Mouse (Mus musculus) hindbrain, embryonic 10.5 days (tissue): Measurements from ENCODE around the gene Rfx2. TPM values are rescaled to one million over a fixed set of nuclear protein-coding genes. Genes with fewer than 3 reads are reported as not detected.
A peak's percentile ranks its signal among the peaks of the same experiment; 100 is the strongest.

Source experiments
- DNase-seq: peaks from one replicate; pipeline ENCODE4 v3.0.0-alpha.2; 2017; ENCODE audit warnings: low spot score
- H3K27ac ChIP-seq: fragments of 300-500 bp; sonication (generic); 2 replicates; pipeline ENCODE4 v1.5.1; 2016; ENCODE audit warnings: mild to moderate bottlenecking, moderate library complexity
- H3K27me3 ChIP-seq: fragments of 300-500 bp; sonication (generic); 2 replicates; pipeline ENCODE4 v1.6.1; 2016; ENCODE audit warnings: mild to moderate bottlenecking; ENCODE audit not compliant: poor library complexity, insufficient read depth, severe bottlenecking
- H3K36me3 ChIP-seq: fragments of 300-500 bp; sonication (generic); 2 replicates; pipeline ENCODE4 v1.6.1; 2016; ENCODE audit warnings: mild to moderate bottlenecking, moderate library complexity
- H3K4me1 ChIP-seq: fragments of 300-500 bp; sonication (generic); replicated peaks from 2 replicates; pipeline ENCODE4 v1.6.1; 2016; ENCODE audit warnings: mild to moderate bottlenecking
- H3K4me3 ChIP-seq: fragments of 300-500 bp; sonication (generic); 2 replicates; pipeline ENCODE4 v1.5.1; 2016; ENCODE audit warnings: mild to moderate bottlenecking, moderate library complexity
- H3K9me3 ChIP-seq: fragments of 300-500 bp; sonication (generic); 2 replicates; pipeline ENCODE4 v1.6.1; 2016; ENCODE audit warnings: mild to moderate bottlenecking, moderate library complexity
- WGBS: fragments of 180-500 bp; shearing (Covaris S2); methylation state at CpG from one replicate; pipeline ENCODE4 v1.1.7; 2016; 5-methylcytosine and 5-hydroxymethylcytosine counted together
- polyA plus RNA-seq: library from polyadenylated mRNA; unstranded; fragments of >200 nt; fragmentation: Nextera tagmentation; extraction: Ambion mirVana; gene quantifications from 2 replicates; pipeline ENCODE4 v1.2.1, GENCODE M21; 2016

Rfx2 gene
- 10.9 and 13.8 TPM in 2 replicates for polyA plus RNA-seq

DNA sequence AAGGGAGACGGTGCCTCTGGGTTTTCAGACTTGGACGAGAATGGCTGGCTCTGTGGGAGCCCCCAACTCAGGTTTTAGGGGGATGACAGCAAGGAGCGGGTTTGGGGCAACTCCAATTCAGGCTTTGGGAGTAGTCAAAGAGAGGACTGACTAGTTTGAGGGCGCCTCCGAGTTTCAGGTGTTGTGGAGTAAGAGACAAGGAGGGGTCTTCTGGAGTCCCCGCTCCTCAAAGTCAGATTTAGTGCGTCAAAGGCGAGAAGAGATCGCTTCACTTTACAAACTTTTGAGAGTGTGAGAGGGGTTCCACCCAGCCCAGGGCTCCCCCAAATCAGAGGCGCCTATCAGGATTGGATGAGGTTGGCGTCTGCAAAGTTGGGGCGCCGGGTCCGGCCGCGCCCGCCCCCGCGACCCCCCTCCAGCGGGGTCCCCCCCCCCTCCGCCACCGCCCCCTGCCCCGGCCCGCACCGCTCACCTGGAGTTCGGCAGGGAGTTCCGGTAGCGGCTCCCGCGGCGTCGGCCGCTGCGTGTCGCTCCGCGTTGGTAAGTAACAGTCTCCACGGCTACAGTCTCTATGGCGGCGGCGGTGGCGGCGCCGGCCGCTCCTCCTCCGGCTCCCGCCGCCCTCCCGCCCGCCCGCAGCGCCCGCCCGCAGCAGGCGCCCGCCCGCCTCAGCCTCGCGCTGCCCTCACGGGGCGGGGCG is at the start of gene Rfx2:
TSS of gene Rfx2 (minus strand) at position 603 of the 700 bp plus-strand sequence.
- no peaks in the 10 kb centered on the region for H3K9me3 ChIP-seq
- WGBS, result under 1% methylated on average over 62 of the region's 62 CpGs
- H3K4me3 ChIP-seq, result peak within 1 kb of the TSS; percentile 74
- peaks cover 46% of the 10 kb centered on the region for H3K27me3 ChIP-seq
- peak within 1 kb of the TSS; percentile 89 for H3K27ac ChIP-seq
- H3K4me1 ChIP-seq, result peaks cover 27% of the 10 kb centered on the region
- no peaks in the 10 kb centered on the region for H3K36me3 ChIP-seq
- no peak for DNase-seq

DNA sequence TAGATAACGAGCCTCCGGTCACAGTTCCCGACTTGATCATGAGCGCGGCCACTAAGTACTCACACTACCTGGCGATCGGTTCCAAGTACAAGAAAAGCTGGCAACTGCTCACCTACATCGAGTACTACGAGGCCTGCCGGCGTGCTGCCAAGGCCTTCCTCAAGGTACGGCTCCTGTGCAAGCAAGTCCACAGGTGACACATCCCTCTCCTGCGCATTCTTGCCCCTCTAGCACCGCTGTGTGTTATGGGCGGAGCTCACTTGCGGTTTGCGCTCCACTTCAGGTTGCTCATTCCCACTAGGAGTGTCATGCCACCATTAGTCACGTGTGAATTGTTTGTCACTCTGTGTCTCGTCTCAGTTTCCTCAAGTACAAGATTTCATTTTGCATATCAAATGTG is 46.6 kb upstream of the Rfx2 start:
- 92% methylated on average over 19 of the region's 19 CpGs for WGBS
- H3K27me3 ChIP-seq, result no peaks in the 10 kb centered on the region
- no peaks in the 10 kb centered on the region for H3K9me3 ChIP-seq
- no peaks in the 10 kb centered on the region for H3K36me3 ChIP-seq
- H3K27ac ChIP-seq, result no peak overlapping the region
- no peak overlapping the region for H3K4me3 ChIP-seq
- DNase-seq, result no peak
- H3K4me1 ChIP-seq, result no peaks in the 10 kb centered on the region

GRCm38 (mm10) chr17:56876981-56877380 is 46.2 kb upstream of the Rfx2 start:
- no peak for DNase-seq
- H3K36me3 ChIP-seq, result no peaks in the 10 kb centered on the region
- no peaks in the 10 kb centered on the region for H3K4me1 ChIP-seq
- H3K9me3 ChIP-seq, result no peaks in the 10 kb centered on the region
- H3K4me3 ChIP-seq, result no peak overlapping the region
- no peaks in the 10 kb centered on the region for H3K27me3 ChIP-seq
- 67% methylated on average over 8 of the region's 8 CpGs for WGBS
- H3K27ac ChIP-seq, result no peak overlapping the region

DNA sequence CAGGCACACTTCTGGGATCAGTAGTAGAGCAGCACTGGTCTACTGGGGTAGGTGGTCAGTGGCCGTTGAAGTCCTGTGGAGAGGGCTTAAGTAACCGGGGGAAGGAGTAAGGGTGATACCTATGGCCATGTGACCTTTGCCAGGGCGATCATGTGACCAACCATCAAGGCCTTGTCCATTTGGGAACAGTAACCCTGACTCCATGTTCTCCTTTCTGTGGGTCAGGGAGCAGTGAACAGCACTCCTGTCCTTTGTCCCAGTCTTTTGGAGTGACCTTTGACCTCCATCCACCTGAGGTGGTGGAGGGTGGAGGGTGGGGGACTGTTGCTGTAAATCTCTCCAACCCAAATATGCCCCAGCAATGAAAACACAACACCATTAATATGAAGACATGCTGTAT is 45.7 kb upstream of the Rfx2 start:
- H3K4me3 ChIP-seq, result no peak overlapping the region
- no peak for DNase-seq
- no peaks in the 10 kb centered on the region for H3K9me3 ChIP-seq
- no peaks in the 10 kb centered on the region for H3K36me3 ChIP-seq
- no peaks in the 10 kb centered on the region for H3K27me3 ChIP-seq
- 86% methylated on average over 3 of the region's 3 CpGs for WGBS
- H3K4me1 ChIP-seq, result no peaks in the 10 kb centered on the region
- no peak overlapping the region for H3K27ac ChIP-seq

GRCm38 (mm10) chr17:56874936-56875651 is 44.3 kb upstream of the Rfx2 start, which contains the start of gene 1700061G19Rik:
Gene 1700061G19Rik (plus strand): TSS chr17:56875477.
- Histone ChIP-seq H3K4me1 (no peaks in the 10 kb centered on the region), H3K36me3 (no peaks in the 10 kb centered on the region), H3K27me3 (no peaks in the 10 kb centered on the region), H3K4me3 (no peak within 1 kb of the TSS), H3K9me3 (no peaks in the 10 kb centered on the region), H3K27ac (no peak within 1 kb of the TSS)
- WGBS, result 86% methylated on average over 12 of the region's 12 CpGs
- DNase-seq, result no peak

- DNase-seq, result no peak
- 85% methylated on average over 2 of the region's 2 CpGs for WGBS
- Histone ChIP-seq H3K27ac (no peak within 1 kb of the TSS), H3K9me3 (no peaks in the 10 kb centered on the region), H3K27me3 (no peaks in the 10 kb centered on the region), H3K4me1 (no peaks in the 10 kb centered on the region), H3K4me3 (no peak within 1 kb of the TSS), H3K36me3 (no peaks in the 10 kb centered on the region)
Measured at GRCm38 (mm10) chr17:56874237-56874636, 43.4 kb upstream of the Rfx2 start, which contains the start of gene Acsbg2. Gene Acsbg2 (minus strand): TSS chr17:56874447.

DNA sequence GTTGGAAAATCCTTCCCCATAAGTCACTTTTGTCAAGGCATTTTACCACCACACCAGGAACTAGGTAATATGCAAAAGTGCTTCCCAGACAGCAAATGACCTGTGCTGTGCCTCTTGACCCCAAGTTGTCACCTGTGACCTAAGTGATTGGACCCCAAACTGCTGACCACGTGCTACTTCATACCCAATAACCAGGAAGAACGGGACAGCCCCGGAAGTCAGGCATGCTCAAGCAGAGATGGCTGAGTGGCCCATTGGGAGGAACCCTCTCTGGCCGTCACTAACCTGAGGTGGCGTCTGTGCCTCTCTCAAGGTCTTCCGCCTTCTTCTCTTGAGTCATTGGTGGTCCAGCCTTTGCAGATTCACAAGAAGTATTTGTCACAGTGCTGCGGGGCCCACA is 41.7 kb upstream of the Rfx2 start:
- Histone ChIP-seq H3K27me3 (no peaks in the 10 kb centered on the region), H3K4me3 (no peak overlapping the region), H3K36me3 (no peaks in the 10 kb centered on the region), H3K9me3 (0 out of 2 replicates have a peak, but pooled peaks cover 6% of the 10 kb centered on the region), H3K4me1 (no peaks in the 10 kb centered on the region), H3K27ac (no peak overlapping the region)
- DNase-seq, result no peak
- whole genome bisulfite sequencing, result 78% methylated on average over 7 of the region's 7 CpGs

DNA sequence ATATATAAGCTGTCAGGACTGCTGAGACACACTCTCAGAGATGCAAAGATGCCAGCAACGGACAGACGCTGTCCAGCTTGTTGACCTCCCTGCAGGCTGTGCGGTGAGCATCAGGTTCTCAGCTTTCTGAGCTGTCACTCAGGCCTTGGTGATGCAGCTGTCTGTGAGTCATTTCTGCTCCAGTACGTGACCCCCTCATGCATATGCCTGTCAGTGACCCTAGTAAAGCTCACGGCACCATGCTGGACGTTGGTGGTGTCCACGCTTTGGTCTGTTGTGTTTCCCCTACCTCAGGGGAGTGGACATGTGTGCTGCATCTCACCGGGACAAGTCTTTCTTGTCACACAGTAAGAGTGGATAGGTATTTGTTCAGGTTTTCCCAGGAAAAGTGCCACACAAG is 41.0 kb upstream of the Rfx2 start:
- no peaks in the 10 kb centered on the region for H3K27me3 ChIP-seq
- WGBS, result 65% methylated on average over 8 of the region's 8 CpGs
- no peak overlapping the region for H3K27ac ChIP-seq
- H3K4me3 ChIP-seq, result no peak overlapping the region
- H3K9me3 ChIP-seq, result peaks cover 13% of the 10 kb centered on the region
- H3K4me1 ChIP-seq, result no peaks in the 10 kb centered on the region
- no peaks in the 10 kb centered on the region for H3K36me3 ChIP-seq
- no peak for DNase-seq

DNA sequence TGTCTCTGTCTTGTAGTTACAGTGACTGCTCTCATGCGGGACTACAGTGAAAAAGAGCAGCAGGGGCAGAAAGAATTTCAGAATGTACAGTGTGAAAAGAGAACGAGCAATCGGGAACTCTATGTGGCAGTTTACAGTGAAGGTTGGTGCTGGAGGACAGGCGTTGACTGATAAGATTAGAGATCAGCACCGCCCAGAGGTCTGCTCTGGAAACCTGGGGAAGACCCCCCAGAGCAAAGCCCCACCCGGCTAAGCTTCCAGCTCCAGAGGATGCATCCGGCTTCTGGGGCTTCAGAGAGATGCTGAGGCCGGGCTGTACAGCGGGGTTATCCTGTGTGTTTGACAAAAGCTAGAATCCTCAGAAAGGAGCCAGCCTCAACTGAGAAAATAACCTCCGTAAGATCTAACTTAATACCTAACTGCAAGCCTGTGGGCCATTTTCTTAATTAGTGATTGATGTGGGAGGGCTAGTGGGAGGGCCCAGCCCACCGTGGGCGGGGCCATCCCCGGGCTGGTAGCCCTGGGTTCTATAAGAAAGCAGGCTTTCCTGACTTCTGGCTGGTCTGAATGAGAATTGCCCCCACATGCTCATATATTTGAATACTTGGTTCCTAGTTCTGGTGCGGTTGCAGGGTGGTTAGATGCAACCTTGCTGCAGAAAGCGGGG is 39.6 kb upstream of the Rfx2 start:
- Histone ChIP-seq H3K9me3 (peaks cover 21% of the 10 kb centered on the region), H3K4me3 (no peak overlapping the region), H3K27ac (no peak overlapping the region), H3K27me3 (no peaks in the 10 kb centered on the region), H3K36me3 (no peaks in the 10 kb centered on the region), H3K4me1 (no peaks in the 10 kb centered on the region)
- no peak for DNase-seq
- WGBS, result 68% methylated on average over 15 of the region's 15 CpGs

- Histone ChIP-seq H3K4me3 (no peak overlapping the region), H3K9me3 (peaks cover 21% of the 10 kb centered on the region)
- WGBS, result 65% methylated on average over 9 of the region's 9 CpGs
Measured at GRCm38 (mm10) chr17:56869481-56869977, 38.7 kb upstream of the Rfx2 start.

DNA sequence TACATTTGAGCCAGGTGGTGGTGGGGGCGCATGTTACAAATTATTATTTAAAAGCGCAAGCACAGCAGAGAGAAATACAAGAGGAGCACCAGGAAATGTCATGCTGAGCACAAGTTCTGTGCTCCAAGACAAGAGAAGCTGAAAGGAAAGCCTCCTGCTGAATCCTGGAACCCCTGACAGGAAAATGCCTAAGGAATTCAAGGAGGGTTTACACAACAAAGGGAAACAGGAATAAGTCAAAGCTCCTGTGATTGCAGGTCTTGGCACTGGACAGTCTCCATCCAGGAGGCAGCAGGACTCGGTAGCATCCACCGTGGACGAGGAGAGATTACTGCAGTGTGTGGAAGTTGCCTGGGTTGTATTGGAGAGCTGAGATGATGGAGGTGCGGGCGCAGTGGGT is 35.3 kb upstream of the Rfx2 start:
- Histone ChIP-seq H3K4me3 (no peak overlapping the region), H3K4me1 (0 out of 2 replicates have a peak, but pooled peaks cover 6% of the 10 kb centered on the region), H3K27me3 (no peaks in the 10 kb centered on the region), H3K9me3 (peaks cover 21% of the 10 kb centered on the region), H3K27ac (no peak overlapping the region), H3K36me3 (no peaks in the 10 kb centered on the region)
- DNase-seq, result no peak
- WGBS, result 68% methylated on average over 7 of the region's 7 CpGs

More at GRCm38 (mm10) chr17:56869481-56869977, 38.7 kb upstream of the Rfx2 start:
- no peak for DNase-seq
- no peaks in the 10 kb centered on the region for H3K36me3 ChIP-seq
- H3K27me3 ChIP-seq, result no peaks in the 10 kb centered on the region
- H3K4me1 ChIP-seq, result no peaks in the 10 kb centered on the region
- H3K27ac ChIP-seq, result no peak overlapping the region

- H3K27me3 ChIP-seq, result no peaks in the 10 kb centered on the region
- DNase-seq, result no peak
- 62% methylated on average over 3 of the region's 3 CpGs for WGBS
Measured at GRCm38 (mm10) chr17:56861197-56861596, 30.4 kb upstream of the Rfx2 start.

More at GRCm38 (mm10) chr17:56861197-56861596, 30.4 kb upstream of the Rfx2 start:
- H3K4me3 ChIP-seq, result no peak overlapping the region
- H3K36me3 ChIP-seq, result no peaks in the 10 kb centered on the region
- no peak overlapping the region for H3K27ac ChIP-seq
- H3K9me3 ChIP-seq, result 0 out of 2 replicates have a peak, but pooled peaks cover 2% of the 10 kb centered on the region
- H3K4me1 ChIP-seq, result 0 out of 2 replicates have a peak, but pooled peaks cover 6% of the 10 kb centered on the region
